Mouse (Mus musculus) liver, embryonic 12.5 days (tissue): ENCODE results near the gene Mitf. TPM values are rescaled to one million over a fixed set of nuclear protein-coding genes. Genes with fewer than 3 reads are reported as not detected.

Experiments used
- ATAC-seq: fragments of 200-750 bp; cut with Nextera tagmentation; 2 replicates; pipeline ENCODE4 v1.8.0; 2017; ENCODE audit warnings: moderate number of reproducible peaks, mild to moderate bottlenecking, moderate library complexity
- H3K27ac ChIP-seq: fragments of 300-500 bp; sonication (generic); 2 replicates; pipeline ENCODE4 v1.5.1; 2016; ENCODE audit warnings: mild to moderate bottlenecking
- H3K27me3 ChIP-seq: fragments of 300-500 bp; sonication (generic); replicated peaks from 2 replicates; pipeline ENCODE4 v1.6.1; 2016; ENCODE audit warnings: mild to moderate bottlenecking, moderate library complexity
- H3K36me3 ChIP-seq: fragments of 300-500 bp; sonication (generic); 2 replicates; pipeline ENCODE4 v1.6.1; 2016; ENCODE audit warnings: mild to moderate bottlenecking, moderate library complexity
- H3K4me1 ChIP-seq: fragments of 300-500 bp; sonication (generic); 2 replicates; pipeline ENCODE4 v1.6.1; 2016
- H3K4me2 ChIP-seq: fragments of 300-500 bp; sonication (generic); 2 replicates; pipeline ENCODE4 v1.6.1; 2016; ENCODE audit warnings: mild to moderate bottlenecking, moderate library complexity
- H3K4me3 ChIP-seq: fragments of 300-500 bp; sonication (generic); 2 replicates; pipeline ENCODE4 v1.5.1; 2016; ENCODE audit warnings: mild to moderate bottlenecking, moderate library complexity
- H3K9ac ChIP-seq: fragments of 300-500 bp; sonication (generic); 2 replicates; pipeline ENCODE4 v1.6.1; 2016; ENCODE audit warnings: mild to moderate bottlenecking, moderate library complexity
- H3K9me3 ChIP-seq: fragments of 300-500 bp; sonication (generic); replicated peaks from 2 replicates; pipeline ENCODE4 v1.6.1; 2016; ENCODE audit warnings: mild to moderate bottlenecking, moderate library complexity
- WGBS: fragments of 180-500 bp; shearing (Covaris S2); methylation state at CpG from one replicate; pipeline ENCODE4 v1.1.7; 2016; ENCODE audit not compliant: insufficient replicate concordance; 5-methylcytosine and 5-hydroxymethylcytosine counted together
- polyA plus RNA-seq: library from polyadenylated mRNA; unstranded; fragments of >200 nt; fragmentation: Nextera tagmentation; extraction: Ambion mirVana; gene quantifications from 2 replicates; pipeline ENCODE4 v1.2.1, GENCODE M21; 2016

The Mitf gene
- polyA plus RNA-seq, 1 experiment from 2014 or later: 0.60 TPM

GRCm38 (mm10) chr6:97887893-97888292, 81.0 kb downstream of the Mitf start:
- Histone ChIP-seq H3K9me3 (no peaks in the 10 kb centered on the region), H3K36me3 (no peaks in the 10 kb centered on the region), H3K4me1 (peaks cover 8% of the 10 kb centered on the region), H3K4me3 (no peak overlapping the region), H3K27ac (no peak overlapping the region), H3K27me3 (no peaks in the 10 kb centered on the region), H3K4me2 (no peak overlapping the region), H3K9ac (no peak overlapping the region)
- WGBS: 13% methylated on average over 4 of the region's 4 CpGs
- 0 out of 2 replicates have a peak, but pooled peaks have one; percentile 30 for ATAC-seq

GRCm38 (mm10) chr6:97888596-97888995, 81.7 kb downstream of the Mitf start:
- H3K4me2 ChIP-seq: no peak overlapping the region

GRCm38 (mm10) chr6:97893546-97893945, 86.7 kb downstream of the Mitf start:
- no peak for ATAC-seq
- Histone ChIP-seq H3K4me2 (no peak overlapping the region), H3K27me3 (no peaks in the 10 kb centered on the region), H3K4me1 (no peaks in the 10 kb centered on the region), H3K36me3 (no peaks in the 10 kb centered on the region), H3K9ac (no peak overlapping the region), H3K9me3 (no peaks in the 10 kb centered on the region), H3K4me3 (no peak overlapping the region), H3K27ac (no peak overlapping the region)
- WGBS: 78% methylated on average over 5 of the region's 5 CpGs

More at GRCm38 (mm10) chr6:97888596-97888995, 81.7 kb downstream of the Mitf start:
- 70% methylated on average over 3 of the region's 3 CpGs for WGBS
- no peaks in the 10 kb centered on the region for H3K27me3 ChIP-seq
- no peak overlapping the region for H3K9ac ChIP-seq
- no peaks in the 10 kb centered on the region for H3K36me3 ChIP-seq
- H3K4me3 ChIP-seq: no peak overlapping the region
- peaks cover 8% of the 10 kb centered on the region for H3K4me1 ChIP-seq
- ATAC-seq: no peak
- no peaks in the 10 kb centered on the region for H3K9me3 ChIP-seq
- no peak overlapping the region for H3K27ac ChIP-seq

- H3K4me2 ChIP-seq: no peak overlapping the region
- H3K4me1 ChIP-seq: no peaks in the 10 kb centered on the region
- no peak overlapping the region for H3K27ac ChIP-seq
- H3K4me3 ChIP-seq: no peak overlapping the region
- H3K9me3 ChIP-seq: no peaks in the 10 kb centered on the region
- H3K36me3 ChIP-seq: no peaks in the 10 kb centered on the region
- no peak overlapping the region for H3K9ac ChIP-seq
- 61% methylated on average over 6 of the region's 6 CpGs for WGBS
- no peak for ATAC-seq
- H3K27me3 ChIP-seq: no peaks in the 10 kb centered on the region
Observed at GRCm38 (mm10) chr6:97897191-97897590, 90.3 kb downstream of the Mitf start.

GRCm38 (mm10) chr6:97898085-97898484, 91.2 kb downstream of the Mitf start:
- H3K27ac ChIP-seq: no peak overlapping the region
- H3K9me3 ChIP-seq: no peaks in the 10 kb centered on the region
- H3K27me3 ChIP-seq: no peaks in the 10 kb centered on the region
- 58% methylated on average over 5 of the region's 5 CpGs for WGBS
- H3K9ac ChIP-seq: no peak overlapping the region
- no peak overlapping the region for H3K4me2 ChIP-seq
- no peaks in the 10 kb centered on the region for H3K4me1 ChIP-seq
- no peaks in the 10 kb centered on the region for H3K36me3 ChIP-seq
- no peak for ATAC-seq
- H3K4me3 ChIP-seq: no peak overlapping the region

GRCm38 (mm10) chr6:97901561-97901960, 94.7 kb downstream of the Mitf start:
- no peak overlapping the region for H3K4me2 ChIP-seq
- WGBS: 74% methylated on average over 5 of the region's 5 CpGs
- no peaks in the 10 kb centered on the region for H3K4me1 ChIP-seq
- no peaks in the 10 kb centered on the region for H3K9me3 ChIP-seq
- no peaks in the 10 kb centered on the region for H3K27me3 ChIP-seq
- H3K27ac ChIP-seq: no peak overlapping the region
- no peak overlapping the region for H3K4me3 ChIP-seq
- H3K36me3 ChIP-seq: no peaks in the 10 kb centered on the region
- no peak for ATAC-seq
- no peak overlapping the region for H3K9ac ChIP-seq

GRCm38 (mm10) chr6:97902205-97902604, 95.4 kb downstream of the Mitf start:
- no peak overlapping the region for H3K9ac ChIP-seq
- H3K27me3 ChIP-seq: no peaks in the 10 kb centered on the region
- no peak overlapping the region for H3K4me3 ChIP-seq
- H3K4me2 ChIP-seq: no peak overlapping the region
- H3K9me3 ChIP-seq: no peaks in the 10 kb centered on the region
- no peaks in the 10 kb centered on the region for H3K36me3 ChIP-seq
- ATAC-seq: no peak
- H3K27ac ChIP-seq: no peak overlapping the region
- no peaks in the 10 kb centered on the region for H3K4me1 ChIP-seq
- WGBS: 50% methylated on average over 1 of the region's 1 CpGs

GRCm38 (mm10) chr6:97914768-97915167, 107.9 kb downstream of the Mitf start:
- H3K36me3 ChIP-seq: no peaks in the 10 kb centered on the region
- no peaks in the 10 kb centered on the region for H3K27me3 ChIP-seq
- no peak overlapping the region for H3K9ac ChIP-seq
- no peak overlapping the region for H3K4me2 ChIP-seq
- 73% methylated on average over 8 of the region's 8 CpGs for WGBS
- no peak overlapping the region for H3K27ac ChIP-seq
- no peaks in the 10 kb centered on the region for H3K4me1 ChIP-seq
- ATAC-seq: no peak
- no peaks in the 10 kb centered on the region for H3K9me3 ChIP-seq
- no peak overlapping the region for H3K4me3 ChIP-seq

GRCm38 (mm10) chr6:97916386-97916903, 109.6 kb downstream of the Mitf start:
- Histone ChIP-seq H3K9me3 (no peaks in the 10 kb centered on the region), H3K27me3 (no peaks in the 10 kb centered on the region), H3K4me1 (no peaks in the 10 kb centered on the region), H3K36me3 (no peaks in the 10 kb centered on the region), H3K9ac (no peak overlapping the region), H3K27ac (no peak overlapping the region), H3K4me3 (no peak overlapping the region), H3K4me2 (no peak overlapping the region)
- WGBS: 64% methylated on average over 7 of the region's 7 CpGs
- ATAC-seq: no peak

GRCm38 (mm10) chr6:97918051-97918450, 111.2 kb downstream of the Mitf start:
- WGBS: 40% methylated on average over 4 of the region's 4 CpGs
- H3K4me1 ChIP-seq: no peaks in the 10 kb centered on the region
- H3K27ac ChIP-seq: no peak overlapping the region

GRCm38 (mm10) chr6:97918481-97918880, 111.6 kb downstream of the Mitf start:
- Histone ChIP-seq H3K9ac (no peak overlapping the region), H3K4me2 (no peak overlapping the region), H3K27ac (no peak overlapping the region), H3K9me3 (no peaks in the 10 kb centered on the region), H3K27me3 (no peaks in the 10 kb centered on the region), H3K36me3 (no peaks in the 10 kb centered on the region), H3K4me3 (no peak overlapping the region), H3K4me1 (no peaks in the 10 kb centered on the region)
- WGBS: 72% methylated on average over 7 of the region's 7 CpGs
- no peak for ATAC-seq

More at GRCm38 (mm10) chr6:97918051-97918450, 111.2 kb downstream of the Mitf start:
- no peak for ATAC-seq
- H3K27me3 ChIP-seq: no peaks in the 10 kb centered on the region
- H3K9ac ChIP-seq: no peak overlapping the region
- H3K36me3 ChIP-seq: no peaks in the 10 kb centered on the region
- no peaks in the 10 kb centered on the region for H3K9me3 ChIP-seq
- H3K4me2 ChIP-seq: no peak overlapping the region
- no peak overlapping the region for H3K4me3 ChIP-seq

- no peaks in the 10 kb centered on the region for H3K4me1 ChIP-seq
- no peak overlapping the region for H3K9ac ChIP-seq
- no peaks in the 10 kb centered on the region for H3K36me3 ChIP-seq
- no peak for ATAC-seq
- no peak overlapping the region for H3K4me3 ChIP-seq
- no peaks in the 10 kb centered on the region for H3K9me3 ChIP-seq
- no peak overlapping the region for H3K4me2 ChIP-seq
- H3K27me3 ChIP-seq: no peaks in the 10 kb centered on the region
- no peak overlapping the region for H3K27ac ChIP-seq
- 60% methylated on average over 8 of the region's 8 CpGs for WGBS
Observed at GRCm38 (mm10) chr6:97919287-97919686, 112.4 kb downstream of the Mitf start.

- Histone ChIP-seq H3K9ac (no peak overlapping the region), H3K4me1 (no peaks in the 10 kb centered on the region), H3K9me3 (no peaks in the 10 kb centered on the region), H3K4me3 (no peak overlapping the region), H3K36me3 (no peaks in the 10 kb centered on the region), H3K4me2 (no peak overlapping the region), H3K27me3 (no peaks in the 10 kb centered on the region), H3K27ac (no peak overlapping the region)
- no peak for ATAC-seq
- 72% methylated on average over 6 of the region's 6 CpGs for WGBS
Observed at GRCm38 (mm10) chr6:97921591-97921990, 114.7 kb downstream of the Mitf start.
